Mouse (Mus musculus) activated CD4-positive, CD25-positive, alpha-beta regulatory T cell, adult 4 months (primary cell): ENCODE measurements at regions not wholly inside any gene's neighbourhood (a gene's known extent, or its start where the extent isn't known, plus 50 kb on each side); places are given as distances from the start of the nearest gene placed in this dataset.

Source experiments
- ATAC-seq: one replicate; pipeline ENCODE4 v1.8.0; 2017

DNA sequence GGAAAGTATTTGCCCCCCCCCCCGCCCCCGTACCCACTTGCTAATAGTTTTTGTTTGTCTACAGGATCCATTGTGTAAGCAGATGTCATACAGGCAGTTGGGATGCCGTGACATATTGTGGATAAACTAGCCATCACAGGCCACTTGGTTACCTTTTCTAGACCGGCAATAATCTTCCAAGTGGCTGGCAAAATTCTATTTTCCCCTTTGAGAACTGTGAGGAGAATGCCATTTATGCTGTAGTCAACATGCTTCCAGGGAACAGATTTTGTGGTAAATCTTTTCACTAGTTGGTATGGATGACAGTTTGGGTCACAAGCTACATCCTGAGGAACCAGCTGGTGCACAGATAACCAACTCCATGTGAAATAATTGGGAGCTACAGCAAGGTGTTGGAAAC is 456.5 kb upstream of the Plxna2 start:
- ATAC-seq, result no peak

DNA sequence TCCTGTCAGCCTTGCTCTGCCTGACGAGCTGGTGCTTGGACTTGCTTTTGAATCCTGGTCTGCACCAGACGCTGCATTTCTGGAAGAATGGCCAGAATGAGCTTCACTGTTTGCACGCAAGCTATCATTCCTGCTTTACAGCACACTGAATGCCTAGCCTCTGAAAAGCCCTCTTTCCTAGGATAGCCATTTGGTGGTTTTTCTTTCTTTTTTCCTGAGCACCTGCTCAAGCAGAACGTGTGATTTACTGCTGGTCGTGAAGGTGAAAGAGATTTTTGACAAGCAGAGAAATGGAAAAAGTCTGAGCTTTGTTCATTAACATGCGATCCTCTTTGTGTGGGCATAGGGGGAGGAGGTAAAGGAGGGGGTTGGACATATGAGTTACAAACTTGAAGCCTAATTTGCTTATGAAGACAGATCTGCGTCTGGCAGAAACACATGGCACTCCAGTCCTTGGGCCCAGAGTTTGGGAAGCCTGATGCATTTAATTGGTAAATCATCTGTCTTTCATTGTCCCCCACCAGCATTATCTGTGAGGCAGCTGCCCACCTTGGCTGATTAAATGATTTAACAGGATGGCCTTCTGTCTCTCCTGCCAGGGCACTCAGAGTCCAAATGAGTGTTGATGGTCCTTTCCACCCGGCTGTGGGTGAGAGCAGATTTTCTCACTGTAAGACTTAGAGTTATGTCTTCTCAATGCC is 457.1 kb upstream of the Plxna2 start:
- ATAC-seq, result no peak

DNA sequence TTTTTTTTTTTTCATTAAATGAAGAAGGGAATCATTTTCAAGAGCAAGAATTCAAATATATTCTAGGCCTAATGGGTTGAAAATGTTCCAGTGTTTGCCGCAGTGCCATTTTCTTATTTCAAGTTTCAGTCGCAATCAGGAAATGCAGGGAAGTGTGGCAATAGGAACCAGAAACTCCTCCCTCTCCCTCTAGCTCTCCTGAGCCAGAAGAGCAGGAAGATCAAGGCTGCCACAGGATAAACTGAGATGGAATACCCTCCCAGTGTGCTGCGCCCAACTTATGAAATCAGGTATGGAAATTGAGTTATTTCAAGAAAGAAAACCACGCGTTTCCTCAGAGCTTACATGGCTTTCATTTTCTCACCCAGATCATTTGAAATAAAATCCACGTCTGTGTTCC is 460.8 kb upstream of the Plxna2 start:
- no peak for ATAC-seq

DNA sequence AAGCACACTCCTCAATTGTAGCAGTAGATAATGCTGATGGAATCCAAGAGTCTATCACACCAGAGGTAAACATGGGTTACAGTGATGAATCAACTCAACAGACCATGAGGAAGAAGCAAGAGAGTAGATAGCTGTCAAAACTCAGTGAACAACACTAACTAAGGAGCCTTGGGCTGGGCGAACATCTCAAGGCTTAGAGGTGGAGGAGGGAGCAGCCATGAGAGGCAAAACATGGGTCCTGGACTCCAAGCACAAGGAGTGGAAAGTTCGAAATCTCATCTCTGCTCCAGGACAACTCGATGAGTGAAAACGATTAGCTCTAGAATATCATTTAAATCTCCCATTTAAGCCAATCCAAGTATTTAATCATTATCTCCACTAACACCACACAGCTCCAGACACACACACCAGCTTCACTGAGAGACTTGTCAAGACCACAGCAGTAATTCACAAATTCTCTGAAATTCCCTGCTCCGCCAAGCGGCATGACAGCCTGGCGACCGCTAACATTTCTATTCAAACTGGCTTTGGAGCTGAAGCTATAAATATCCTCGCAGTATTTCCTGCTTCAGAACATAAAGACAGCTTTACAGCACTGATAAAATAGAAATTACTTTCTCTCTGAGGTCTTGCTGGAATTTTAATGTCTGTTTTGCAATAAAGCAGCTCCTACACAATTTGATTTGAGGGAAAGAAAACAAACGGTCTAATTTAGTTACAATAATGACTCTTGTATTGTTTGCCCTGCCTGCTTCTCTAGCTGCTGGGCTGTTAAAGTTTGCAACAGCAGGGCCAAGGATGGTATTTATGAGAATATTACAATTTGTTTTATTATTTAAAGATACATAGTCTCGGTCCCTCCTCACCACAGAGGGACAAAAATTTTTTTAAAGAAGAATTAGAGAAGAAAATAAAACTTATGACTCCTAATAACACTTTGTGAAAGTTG is 469.3 kb upstream of the Plxna2 start:
- no peak for ATAC-seq

DNA sequence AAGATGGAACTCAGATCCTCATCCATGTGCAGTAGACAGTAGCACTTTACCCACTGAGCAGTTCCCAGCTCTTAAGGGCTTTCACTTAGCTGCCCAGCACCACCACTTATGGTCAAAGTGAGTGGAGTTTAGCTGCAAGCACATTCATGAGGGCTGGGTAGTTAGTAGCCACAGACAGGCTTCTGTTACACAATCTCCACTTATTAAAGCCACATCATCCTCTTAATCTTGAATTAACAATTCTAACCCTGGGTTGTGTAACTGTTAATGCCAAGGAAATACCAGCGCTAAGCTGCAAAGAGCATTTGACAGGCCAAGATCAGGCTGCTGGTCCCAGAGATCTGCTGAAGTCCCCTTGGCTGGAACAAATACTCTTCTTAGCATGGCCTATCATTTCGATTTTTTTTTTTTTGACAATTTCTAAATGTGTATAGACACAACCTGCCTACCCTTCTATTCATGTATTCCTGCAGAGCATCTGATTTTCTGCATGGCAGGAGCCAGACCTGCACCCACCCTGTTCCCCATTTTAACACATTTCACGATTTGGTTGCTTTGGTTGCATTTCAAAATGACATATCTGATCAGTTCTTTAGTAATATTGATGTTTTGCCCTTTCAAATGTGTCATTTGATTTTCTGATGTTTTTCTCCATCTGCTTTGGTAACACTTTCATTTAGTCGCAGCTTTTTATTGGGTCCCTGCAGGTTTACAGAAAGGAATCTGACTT is 500.2 kb upstream of the Plxna2 start:
- ATAC-seq, result no peak

DNA sequence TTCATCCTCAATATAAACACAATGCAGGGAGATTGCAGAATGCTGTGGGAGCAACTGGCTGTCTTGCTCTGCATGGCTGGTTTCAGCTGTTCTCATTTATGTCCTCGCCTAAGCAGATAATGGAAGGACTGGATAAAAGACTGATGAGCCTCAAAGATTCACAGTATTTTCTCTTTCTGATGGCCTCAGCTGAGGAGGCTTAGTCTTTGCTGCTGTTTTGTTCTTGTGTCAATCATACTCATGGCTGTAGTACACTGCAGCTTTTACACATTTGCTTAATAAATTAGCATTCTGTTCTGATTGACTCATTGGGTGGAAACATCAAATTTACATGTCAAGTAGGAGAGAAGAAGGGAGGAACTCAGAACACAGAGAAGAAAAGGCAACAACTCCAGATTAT is 503.6 kb upstream of the Plxna2 start:
- ATAC-seq, result no peak

DNA sequence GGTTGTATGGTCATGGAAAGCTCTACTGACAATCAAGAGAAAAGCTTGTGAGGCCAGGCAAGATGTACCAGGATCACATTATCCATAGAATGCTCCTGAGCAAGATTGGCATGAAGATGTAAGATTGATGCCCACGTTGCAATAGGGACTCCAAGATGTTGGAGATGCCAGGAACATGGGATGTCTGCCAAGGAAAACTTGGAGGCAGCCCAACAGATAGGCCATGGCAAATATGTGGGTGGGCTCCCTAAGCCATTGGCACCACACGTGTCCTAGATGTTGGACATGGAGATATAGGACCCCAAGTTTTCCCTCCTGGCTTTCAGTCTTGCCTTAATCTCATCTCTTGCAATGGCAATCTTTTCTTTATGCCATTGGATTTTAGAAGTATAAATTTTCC is 506.1 kb upstream of the Plxna2 start:
- no peak for ATAC-seq

DNA sequence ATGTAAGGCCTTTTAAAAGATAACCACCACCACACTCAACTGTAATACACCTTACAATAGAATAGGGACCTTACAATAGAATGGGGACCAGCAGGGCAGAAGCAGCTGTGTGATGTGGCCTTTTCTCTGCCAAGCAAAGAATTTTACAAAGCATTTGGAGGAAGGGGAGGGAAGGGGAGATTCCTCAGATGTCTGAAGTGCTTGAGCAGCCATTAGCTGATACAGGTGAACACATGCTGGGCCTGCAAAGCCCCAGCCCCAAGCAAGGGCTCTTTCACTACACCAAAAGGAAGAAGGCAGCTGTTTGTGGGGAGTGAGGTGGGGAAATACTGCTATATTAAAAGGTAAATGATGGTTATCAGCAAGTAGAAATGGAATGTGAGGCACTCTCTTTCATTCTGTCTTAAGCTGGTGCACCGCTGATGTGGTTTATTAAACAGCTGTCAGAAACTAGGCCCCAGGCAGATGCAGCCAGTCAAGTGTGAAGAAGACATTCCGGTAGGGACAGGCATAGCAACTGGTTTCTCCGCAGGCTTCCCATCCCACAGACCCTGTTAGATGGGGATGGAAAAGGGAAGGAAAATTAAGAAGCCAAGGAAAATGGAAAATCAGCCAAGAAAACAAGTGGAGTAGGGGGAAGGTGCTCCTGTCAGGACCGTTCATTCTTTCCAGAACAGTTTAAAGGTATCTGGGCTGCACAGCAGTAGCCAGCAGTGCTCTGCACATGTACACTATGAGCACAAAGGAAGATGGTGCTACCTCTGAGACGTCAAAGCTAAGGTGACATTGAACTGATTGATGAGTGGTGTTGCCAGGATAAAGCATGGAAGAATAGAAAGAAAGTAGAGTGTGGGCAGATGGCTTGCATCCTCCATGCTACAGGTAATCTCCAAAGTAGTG is 508.6 kb upstream of the Plxna2 start:
- ATAC-seq, result no peak

DNA sequence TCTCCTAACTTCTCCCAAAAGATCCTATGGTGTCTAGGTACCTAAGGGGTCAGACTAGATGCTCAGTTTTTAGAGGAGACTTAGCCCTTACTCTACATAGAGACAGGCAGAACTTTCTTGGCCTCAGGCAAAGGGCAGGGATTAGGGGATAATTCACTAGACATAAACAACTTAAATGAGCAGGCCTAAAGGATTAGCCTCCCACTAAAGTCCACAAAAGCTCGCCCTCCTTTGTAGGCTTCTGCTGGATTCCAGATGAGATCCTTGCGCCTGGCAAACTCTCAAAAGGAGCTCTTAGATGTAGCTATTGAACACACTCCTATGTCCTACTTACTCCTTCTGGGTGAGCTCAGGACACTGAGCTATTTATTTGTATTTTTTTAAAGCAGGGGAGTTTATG is 509.9 kb upstream of the Plxna2 start:
- ATAC-seq, result no peak

DNA sequence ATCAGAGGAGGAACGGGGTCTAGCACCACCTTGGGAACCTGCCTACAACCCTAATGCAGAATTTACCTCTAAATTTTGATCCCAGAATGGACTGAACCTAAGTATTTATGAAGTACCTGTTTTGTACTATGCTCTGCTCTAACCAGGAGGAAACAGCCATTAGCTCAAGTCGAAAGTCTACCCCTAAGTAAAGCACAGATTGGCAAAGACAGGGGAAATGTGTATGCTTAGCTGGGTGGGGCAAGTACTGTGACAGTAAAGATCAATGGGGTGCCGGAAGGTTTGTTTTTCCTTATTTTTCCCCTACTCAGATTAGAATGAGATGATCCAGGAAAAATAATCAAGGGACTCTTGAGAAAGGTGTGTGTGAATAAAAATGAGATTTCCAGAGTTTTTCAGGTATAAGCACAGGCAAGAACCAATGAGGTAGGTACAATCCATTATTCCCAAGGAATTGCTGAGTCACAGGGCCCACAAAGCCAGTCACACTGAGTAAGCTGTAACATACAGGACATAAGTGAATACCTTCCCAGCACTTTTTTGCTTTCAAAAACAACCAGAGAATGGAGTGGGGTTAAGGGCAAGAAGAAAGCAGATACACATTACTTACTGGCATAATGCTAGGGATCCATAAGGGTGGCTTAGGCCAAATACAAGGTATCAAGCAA is 510.6 kb upstream of the Plxna2 start:
- no peak for ATAC-seq

DNA sequence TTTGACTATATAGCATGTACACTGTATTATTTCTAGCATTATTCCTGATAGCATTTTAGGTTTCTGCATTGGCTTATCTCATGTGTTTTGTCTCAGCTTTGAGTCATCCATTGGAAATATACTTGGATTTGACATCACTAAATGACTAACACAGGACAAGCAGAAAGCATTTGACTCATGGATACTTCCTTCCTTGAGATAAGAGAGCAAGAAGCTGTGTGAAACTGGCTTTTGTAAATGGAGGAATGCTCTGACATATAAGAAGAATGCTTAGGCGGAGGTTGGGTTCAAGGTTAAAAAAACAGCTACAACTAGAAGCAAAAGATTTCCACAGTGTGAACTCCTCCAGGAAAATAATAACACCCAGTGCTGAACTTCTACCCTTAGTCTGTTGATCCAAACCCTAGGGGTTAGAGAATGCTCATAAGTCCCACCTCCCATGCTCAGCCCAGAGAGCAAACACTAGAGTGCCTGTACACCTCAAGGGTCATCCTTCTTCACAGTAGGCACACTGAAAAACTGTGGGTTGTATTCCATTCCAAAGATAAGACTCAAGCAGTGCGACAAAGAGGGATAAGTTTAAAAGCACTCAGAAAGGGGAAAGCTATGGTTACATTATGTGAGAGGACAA is 528.0 kb upstream of the Plxna2 start:
- ATAC-seq, result no peak

DNA sequence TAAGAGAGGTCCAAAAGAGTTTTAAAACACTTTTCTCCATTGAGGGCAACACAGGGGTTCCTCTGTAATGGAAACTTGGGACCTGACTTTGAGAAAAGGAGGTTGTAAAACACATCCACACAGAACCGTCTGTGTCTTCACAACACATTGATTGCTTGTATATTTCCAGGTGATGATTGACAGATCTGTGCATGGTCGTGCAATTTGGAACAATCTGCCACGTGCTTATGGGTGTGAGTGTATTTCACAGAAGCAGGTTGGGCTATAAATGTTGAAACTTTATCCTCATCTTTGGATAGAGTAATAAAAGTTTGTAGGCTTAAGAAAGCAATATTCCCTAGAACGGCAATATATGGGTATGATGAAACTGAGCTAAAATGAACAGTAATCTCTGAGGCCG is 559.5 kb upstream of the Plxna2 start:
- no peak for ATAC-seq

DNA sequence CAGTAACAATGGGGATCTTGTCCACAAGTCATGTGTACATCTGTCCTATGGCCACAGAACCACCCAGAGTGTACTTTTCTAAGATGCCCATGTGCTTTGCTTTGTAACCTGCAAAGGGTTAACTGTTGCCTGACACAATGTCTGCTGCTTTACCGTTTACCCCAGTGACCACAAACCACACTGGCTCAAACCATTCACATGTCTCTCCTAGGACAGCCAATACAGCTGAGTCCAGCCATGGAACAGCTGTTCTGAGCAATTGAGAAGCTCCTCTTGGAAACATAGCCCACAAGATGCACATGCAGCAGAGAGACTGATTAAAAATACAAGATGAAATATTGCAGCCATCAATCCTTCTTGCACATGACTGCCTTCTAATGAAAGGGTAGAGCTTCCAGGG is 561.5 kb upstream of the Plxna2 start:
- no peak for ATAC-seq

DNA sequence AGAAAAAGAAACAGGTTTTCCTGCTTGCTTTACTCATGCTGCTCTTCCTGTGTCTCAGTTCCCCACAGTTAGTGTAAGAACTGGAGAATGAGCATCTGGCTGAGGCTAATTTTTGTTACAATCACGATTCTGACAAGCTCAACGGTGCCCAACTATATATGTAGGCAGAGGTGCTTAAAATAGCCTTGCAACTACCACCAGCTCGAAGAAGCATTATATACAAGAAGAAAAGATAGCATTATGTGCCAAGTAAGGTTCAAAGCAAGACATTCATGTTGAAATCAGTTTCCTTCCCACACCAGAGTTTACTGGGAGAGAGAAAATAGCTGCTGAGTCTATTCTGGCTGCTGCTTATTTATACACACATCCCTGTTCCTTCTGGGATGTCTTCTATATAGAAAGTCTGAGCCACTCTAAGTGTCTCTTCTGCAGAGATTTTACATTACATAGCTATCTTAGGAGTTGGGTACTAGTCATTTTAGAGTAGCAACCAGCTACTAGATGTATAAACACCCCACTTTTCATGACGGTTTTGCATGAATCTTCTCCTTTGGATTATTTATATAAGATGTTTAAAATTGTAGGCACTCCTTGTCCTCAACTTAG is 568.2 kb upstream of the Plxna2 start:
- ATAC-seq, result no peak

DNA sequence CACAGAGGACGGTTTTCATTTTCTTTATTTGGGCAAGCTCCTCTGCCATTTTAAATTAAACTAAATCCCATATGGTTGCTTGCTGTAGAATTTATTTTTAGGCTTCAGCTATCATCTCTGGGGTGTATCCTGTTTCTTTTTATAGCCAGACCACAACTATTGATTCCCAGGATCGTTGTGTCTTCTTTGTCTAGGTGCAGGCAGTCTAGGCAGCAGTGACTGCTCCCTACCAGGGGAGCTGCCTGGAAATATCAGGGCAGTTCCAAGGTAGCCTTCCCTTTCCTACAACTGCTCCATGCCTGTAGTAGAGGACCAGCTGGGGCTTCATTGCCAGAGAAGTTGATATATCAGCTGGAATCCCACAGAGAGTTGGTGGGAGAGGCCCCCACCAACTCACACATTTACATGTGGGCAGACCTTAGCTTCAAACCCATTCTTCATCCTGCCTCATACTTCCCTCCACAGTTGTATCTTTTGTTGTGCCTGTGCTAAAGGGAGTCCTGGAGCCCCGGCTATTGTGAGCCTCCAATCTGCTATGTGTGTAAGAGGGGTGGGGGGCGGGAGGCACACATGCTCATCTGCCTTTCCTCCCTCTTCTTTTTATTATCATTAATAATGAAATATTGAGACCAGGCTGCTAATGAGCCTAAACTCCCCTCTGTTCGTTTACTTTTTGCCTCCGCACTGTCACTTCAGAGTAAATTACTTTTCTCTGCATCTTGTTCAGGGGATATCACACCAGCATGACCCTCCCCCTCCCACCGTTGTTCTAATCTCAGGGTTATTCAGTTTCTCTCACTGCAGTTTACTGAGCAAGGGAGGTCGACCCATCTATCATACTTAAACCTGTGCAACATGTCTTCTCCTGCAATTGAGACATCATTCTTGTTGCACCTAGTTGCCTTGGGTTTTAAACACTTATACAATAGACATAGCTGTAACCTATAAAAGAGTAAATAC is 576.3 kb upstream of the Plxna2 start:
- ATAC-seq, result no peak

DNA sequence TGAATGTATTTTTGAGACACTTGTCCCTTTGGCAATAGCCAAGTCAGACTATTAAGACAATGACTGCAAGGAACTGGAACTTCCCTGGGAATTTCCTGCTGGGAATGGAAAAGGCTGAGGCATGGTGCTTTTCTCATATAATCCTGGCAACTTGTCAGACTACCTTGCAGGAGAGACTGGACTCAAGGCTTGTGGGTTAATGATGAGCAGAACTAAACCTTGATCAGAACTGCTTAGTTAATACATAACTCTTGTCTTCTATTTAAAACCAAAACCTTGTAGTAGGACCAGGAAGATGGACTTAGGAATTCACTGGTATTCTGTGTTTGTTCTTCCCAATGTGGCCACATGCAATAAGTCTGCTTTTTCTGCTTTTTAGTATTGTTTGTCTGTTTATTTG is 579.3 kb upstream of the Plxna2 start:
- no peak for ATAC-seq

DNA sequence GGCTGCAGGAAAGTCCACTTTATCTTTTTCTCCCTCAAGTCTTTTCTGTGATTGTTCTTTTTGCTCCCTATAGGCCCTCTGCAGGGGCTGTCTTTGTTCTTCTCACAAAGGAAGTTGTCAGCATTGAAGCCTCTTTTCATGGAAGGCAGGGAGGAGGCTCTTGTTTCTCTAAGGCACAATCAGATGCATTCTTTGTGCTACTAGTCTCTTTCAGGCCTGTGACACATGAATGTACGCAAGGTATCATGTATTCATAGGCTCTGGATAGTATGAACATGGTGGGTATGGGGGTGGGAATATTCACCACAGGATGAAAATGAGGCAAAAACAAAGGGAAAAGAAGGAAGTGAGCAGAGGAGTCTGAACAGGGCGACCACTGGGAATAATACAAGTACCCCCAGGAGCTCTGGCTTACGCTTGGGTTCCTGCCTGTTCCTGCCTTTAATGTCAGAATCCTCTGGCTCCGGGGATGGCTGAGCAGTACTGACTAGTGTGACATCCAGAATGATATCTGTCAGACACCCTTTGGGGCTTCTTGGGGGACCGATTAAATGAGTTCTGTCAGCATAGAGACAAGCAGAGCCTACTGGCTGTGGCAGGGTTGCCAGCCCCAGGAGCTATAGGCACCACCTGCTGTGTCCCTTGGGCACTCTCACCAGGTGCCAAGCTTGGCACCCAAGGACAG is 583.7 kb upstream of the Plxna2 start:
- ATAC-seq, result no peak

DNA sequence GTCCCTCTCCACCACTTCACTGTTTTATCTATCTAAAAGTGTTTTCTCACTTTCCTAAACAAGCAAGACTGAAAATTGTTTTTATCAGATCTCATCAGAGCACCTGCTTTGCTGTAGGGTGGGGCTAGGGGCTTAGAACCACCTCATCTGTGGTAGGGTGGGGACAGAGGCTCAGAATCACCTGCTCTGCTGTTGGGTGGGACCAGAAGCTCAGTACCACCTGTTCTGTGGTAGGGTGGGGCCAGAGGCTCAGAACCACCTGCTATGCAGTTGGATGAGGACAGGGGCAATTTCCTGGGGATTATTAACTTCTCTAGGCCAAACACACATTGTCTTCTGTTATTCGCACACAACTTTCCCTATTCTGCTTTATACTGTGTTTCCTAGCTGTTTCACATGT is 585.4 kb upstream of the Plxna2 start:
- ATAC-seq, result no peak

DNA sequence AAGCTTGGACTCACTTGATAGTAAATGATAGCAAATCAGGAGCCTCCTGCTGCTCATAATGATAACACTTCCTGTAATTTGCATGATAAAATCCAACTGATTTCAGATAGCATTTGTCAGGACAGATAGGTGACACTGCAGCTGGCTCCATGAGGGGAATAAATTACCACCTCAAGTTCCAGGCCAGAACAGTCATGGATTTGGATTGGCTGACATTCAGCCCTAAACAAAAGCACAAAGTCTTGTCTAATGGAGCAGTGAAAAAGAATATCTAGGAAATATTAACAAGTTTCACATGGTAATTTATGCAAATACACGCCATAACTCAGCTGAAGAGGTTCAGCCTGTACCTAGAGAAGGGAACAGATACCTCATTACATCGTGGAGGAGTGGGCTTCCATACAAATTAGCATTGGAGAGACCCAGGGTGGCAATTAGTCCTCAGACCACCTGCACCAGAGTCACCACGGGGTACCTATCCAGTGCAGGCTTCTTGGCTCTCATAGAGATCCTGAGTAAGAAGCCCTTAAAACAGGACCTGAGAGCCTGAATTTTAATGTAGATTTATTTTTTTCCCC is 587.3 kb upstream of the Plxna2 start:
- no peak for ATAC-seq
